Mouse (Mus musculus): ENCODE measurements at regions not wholly inside any gene's neighbourhood (a gene's known extent, or its start where the extent isn't known, plus 50 kb on each side); places are given as distances from the start of the nearest gene placed in this dataset.

DNA sequence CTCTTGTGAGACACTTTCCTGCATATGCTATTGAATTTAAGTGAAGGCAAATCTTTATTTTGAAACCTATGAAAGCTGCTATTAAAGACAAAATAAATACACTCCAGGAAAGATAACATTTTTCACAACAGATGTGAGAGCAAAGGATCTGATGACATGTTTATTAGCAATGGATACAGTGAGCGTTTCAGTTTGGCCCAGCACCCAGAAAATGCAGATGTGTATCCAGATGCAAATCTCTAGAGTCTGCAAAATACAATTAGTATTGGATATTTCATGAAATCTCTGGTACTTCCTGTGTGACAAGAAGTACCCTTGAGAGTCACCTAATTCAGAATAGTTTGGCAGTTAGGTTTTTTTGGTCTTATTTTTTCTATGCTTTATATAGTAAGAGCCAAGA is 108.5 kb upstream of the Gorab start:
- TF ChIP-seq CTCF (IDR thresholded peaks at IDR 0.05; ENCODE audit: control insufficient read depth, insufficient read depth, insufficient replicate concordance, low read depth, low read length) = no peak
- no peak for TF ChIP-seq POLR2A (IDR thresholded peaks at IDR 0.05; ENCODE audit: control insufficient read depth, low read depth, low read length)
